Mouse (Mus musculus): Measurements from ENCODE around the gene Ovch2. TPM values are rescaled to one million over a fixed set of nuclear protein-coding genes. Genes with fewer than 3 reads are reported as not detected.

Gene Ovch2
- polyA plus RNA-seq, 1 experiment from 2014 or later: not detected

- Histone ChIP-seq H3K4me3 (replicated peaks) (no peak overlapping the region), H3K27ac (replicated peaks) (no peak overlapping the region), H3K4me2 (no peak overlapping the region), H3K9me3 (replicated peaks) (no peaks in the 10 kb centered on the region), H3K9ac (no peak overlapping the region), H3K4me1 (replicated peaks) (no peaks in the 10 kb centered on the region), H3K36me3 (replicated peaks) (no peaks in the 10 kb centered on the region; the same call in 1 of the 2 replicates), H3K27me3 (no peaks in the 10 kb centered on the region)
- WGBS (ENCODE audit: insufficient replicate concordance): 71% methylated on average over 4 of the region's 4 CpGs
- no peak for ATAC-seq (ENCODE audit: insufficient read depth)
These were observed 56.6 kb downstream of the Ovch2 start for GRCm38 (mm10) chr7:107744454-107744853.

GRCm38 (mm10) chr7:107742963-107743465, 58.0 kb downstream of the Ovch2 start:
- 64% methylated on average over 10 of the region's 10 CpGs for WGBS (ENCODE audit: insufficient replicate concordance)
- Histone ChIP-seq H3K27ac (replicated peaks) (no peak overlapping the region), H3K4me2 (no peak overlapping the region), H3K9me3 (replicated peaks) (no peaks in the 10 kb centered on the region), H3K36me3 (replicated peaks) (no peaks in the 10 kb centered on the region; the same call in 1 of the 2 replicates), H3K4me1 (replicated peaks) (no peaks in the 10 kb centered on the region), H3K9ac (no peak overlapping the region), H3K4me3 (replicated peaks) (no peak overlapping the region), H3K27me3 (no peaks in the 10 kb centered on the region)
- ATAC-seq (ENCODE audit: insufficient read depth): no peak

GRCm38 (mm10) chr7:107738726-107739125, 62.3 kb downstream of the Ovch2 start:
- 18% methylated on average over 2 of the region's 2 CpGs for WGBS (ENCODE audit: insufficient replicate concordance)
- no peak for ATAC-seq (ENCODE audit: insufficient read depth)
- no peaks in the 10 kb centered on the region; the same call in 1 of the 2 replicates for H3K36me3 ChIP-seq (replicated peaks)

GRCm38 (mm10) chr7:107733162-107733561, 67.8 kb downstream of the Ovch2 start:
- H3K27me3 ChIP-seq: no peaks in the 10 kb centered on the region
- 48% methylated on average over 2 of the region's 2 CpGs for WGBS (ENCODE audit: insufficient replicate concordance)
- H3K4me1 ChIP-seq (replicated peaks): no peaks in the 10 kb centered on the region
- no peaks in the 10 kb centered on the region for H3K9me3 ChIP-seq (replicated peaks)
- no peak overlapping the region for H3K4me3 ChIP-seq (replicated peaks)
- H3K27ac ChIP-seq (replicated peaks): no peak overlapping the region
- H3K36me3 ChIP-seq (replicated peaks): no peaks in the 10 kb centered on the region
- no peak overlapping the region for H3K9ac ChIP-seq
- H3K4me2 ChIP-seq: no peak overlapping the region
- ATAC-seq (ENCODE audit: insufficient read depth): no peak

More at GRCm38 (mm10) chr7:107738726-107739125, 62.3 kb downstream of the Ovch2 start:
- Histone ChIP-seq H3K27ac (replicated peaks) (no peak overlapping the region), H3K9me3 (replicated peaks) (no peaks in the 10 kb centered on the region), H3K9ac (no peak overlapping the region), H3K27me3 (no peaks in the 10 kb centered on the region), H3K4me3 (replicated peaks) (no peak overlapping the region), H3K4me1 (replicated peaks) (no peaks in the 10 kb centered on the region), H3K4me2 (no peak overlapping the region)

Other genes with a start within 250 kb of the Ovch2 start
- 1.2 and 1.5 TPM in 2 replicates for gene Olfml1, start 233.8 kb downstream of the Ovch2 start, polyA plus RNA-seq (2015; fragmentation: Nextera tagmentation; extraction: Ambion mirVana)
- gene Ppfibp2, start 206.0 kb downstream of the Ovch2 start, polyA plus RNA-seq (2015; fragmentation: Nextera tagmentation; extraction: Ambion mirVana): 3.8 and 4.3 TPM in 2 replicates
- not detected in 2 replicates for gene 5330417H12Rik, start 176.0 kb downstream of the Ovch2 start, polyA plus RNA-seq (2015; fragmentation: Nextera tagmentation; extraction: Ambion mirVana)
- gene Cyb5r2, start 43.2 kb downstream of the Ovch2 start, polyA plus RNA-seq (2015; fragmentation: Nextera tagmentation; extraction: Ambion mirVana): not detected in 2 replicates
- gene Olfr467, start 11.1 kb upstream of the Ovch2 start, polyA plus RNA-seq (2015; fragmentation: Nextera tagmentation; extraction: Ambion mirVana): not detected in 2 replicates
- not detected in 2 replicates for gene Olfr469, start 24.3 kb upstream of the Ovch2 start, polyA plus RNA-seq (2015; fragmentation: Nextera tagmentation; extraction: Ambion mirVana)
- not detected in 2 replicates for gene Olfr470, start 46.3 kb upstream of the Ovch2 start, polyA plus RNA-seq (2015; fragmentation: Nextera tagmentation; extraction: Ambion mirVana)
- not detected in 2 replicates for gene Olfr472, start 96.7 kb upstream of the Ovch2 start, polyA plus RNA-seq (2015; fragmentation: Nextera tagmentation; extraction: Ambion mirVana)
- not detected in 2 replicates for gene Olfr473, start 129.2 kb upstream of the Ovch2 start, polyA plus RNA-seq (2015; fragmentation: Nextera tagmentation; extraction: Ambion mirVana)
- gene Olfr474, start 153.4 kb upstream of the Ovch2 start, polyA plus RNA-seq (2015; fragmentation: Nextera tagmentation; extraction: Ambion mirVana): not detected in 2 replicates
- gene Olfr476, start 163.6 kb upstream of the Ovch2 start, polyA plus RNA-seq (2015; fragmentation: Nextera tagmentation; extraction: Ambion mirVana): not detected in 2 replicates
- gene Olfr477, start 185.5 kb upstream of the Ovch2 start, polyA plus RNA-seq (2015; fragmentation: Nextera tagmentation; extraction: Ambion mirVana): not detected in 2 replicates
- gene Olfr478, start 232.8 kb upstream of the Ovch2 start, polyA plus RNA-seq (2015; fragmentation: Nextera tagmentation; extraction: Ambion mirVana): not detected in 2 replicates
- not detected in 2 replicates for gene Olfr479, start 249.5 kb upstream of the Ovch2 start, polyA plus RNA-seq (2015; fragmentation: Nextera tagmentation; extraction: Ambion mirVana)